Mouse (Mus musculus) activated CD4-positive, CD25-positive, alpha-beta regulatory T cell, adult 4 months (primary cell): ENCODE results near the gene Sult5a1. TPM values are rescaled to one million over a fixed set of nuclear protein-coding genes. Genes with fewer than 3 reads are reported as not detected.

Experiments used
- ATAC-seq: one replicate; pipeline ENCODE4 v1.8.0; 2017
- polyA plus RNA-seq, 2 experiments: library from polyadenylated mRNA; unstranded; fragments of 100-300 nt; shearing (Covaris generic); gene quantifications; one replicate each; pipeline ENCODE4 v1.2.1; 2017

The Sult5a1 gene
- polyA plus RNA-seq, 2 experiments from 2014 or later, result not detected

- no peak for ATAC-seq
Measured at GRCm38 (mm10) chr8:123100288-123100687, 57.8 kb downstream of the Sult5a1 start.

GRCm38 (mm10) chr8:123097786-123098584 lies 60.1 kb downstream of the Sult5a1 start:
- ATAC-seq, result no peak

GRCm38 (mm10) chr8:123097216-123097615 lies 60.9 kb downstream of the Sult5a1 start:
- no peak for ATAC-seq

Other genes starting within 250 kb of the Sult5a1 start
- gene Ankrd11, start 116.0 kb downstream of the Sult5a1 start, polyA plus RNA-seq, result 10 to 100 TPM; 75.8 to 77.3 TPM
- gene Spg7, start 95.4 kb downstream of the Sult5a1 start, polyA plus RNA-seq, result 10 to 100 TPM; 11.4 to 21.1 TPM
- 1,000 to 10,000 TPM; 2,503 to 2,608 TPM for gene Rpl13, start 56.0 kb downstream of the Sult5a1 start, polyA plus RNA-seq
- 1 to 10 TPM in 1 of 2 experiments, under 1 TPM in 1; 0.65 to 2.2 TPM for gene Cpne7, start 40.9 kb downstream of the Sult5a1 start, polyA plus RNA-seq
- gene Dpep1, start 27.9 kb upstream of the Sult5a1 start, polyA plus RNA-seq, result not detected
- 100 to 1,000 TPM; 108 to 109 TPM for gene Chmp1a, start 54.4 kb upstream of the Sult5a1 start, polyA plus RNA-seq
- gene Spata33, start 54.5 kb upstream of the Sult5a1 start, polyA plus RNA-seq, result not detected
- 10 to 100 TPM; 12.0 to 21.3 TPM for gene Cdk10, start 66.5 kb upstream of the Sult5a1 start, polyA plus RNA-seq
- gene Spata2l, start 77.9 kb upstream of the Sult5a1 start, polyA plus RNA-seq, result 1 to 10 TPM; 7.7 to 8.8 TPM
- 1 to 10 TPM; 3.6 to 4.7 TPM for gene Zfp276, start 95.9 kb upstream of the Sult5a1 start, polyA plus RNA-seq
- gene Vps9d1, start 96.0 kb upstream of the Sult5a1 start, polyA plus RNA-seq, result 1 to 10 TPM; 7.1 to 7.2 TPM
- gene Fanca, start 160.3 kb upstream of the Sult5a1 start, polyA plus RNA-seq, result 1 to 10 TPM; 4.2 to 5.3 TPM
- not detected for gene Spire2, start 174.4 kb upstream of the Sult5a1 start, polyA plus RNA-seq
- 10 to 100 TPM; 84.9 to 92.3 TPM for gene Tcf25, start 215.4 kb upstream of the Sult5a1 start, polyA plus RNA-seq
- gene Mc1r, start 248.8 kb upstream of the Sult5a1 start, polyA plus RNA-seq, result not detected